Mouse (Mus musculus) lung, embryonic 14.5 days (tissue): Measurements from ENCODE around the gene Zkscan17. TPM values are rescaled to one million over a fixed set of nuclear protein-coding genes. Genes with fewer than 3 reads are reported as not detected.

Source experiments
- ATAC-seq: fragments of 200-750 bp; cut with Nextera tagmentation; 2 replicates; pipeline ENCODE4 v1.8.0; 2017; ENCODE audit warnings: mild to moderate bottlenecking, moderate TSS enrichment, moderate library complexity; ENCODE audit not compliant: insufficient read depth
- DNase-seq: peaks from one replicate; pipeline ENCODE4 v3.0.0-alpha.2; 2015
- H3K27ac ChIP-seq: fragments of 300-500 bp; sonication (generic); 2 replicates; pipeline ENCODE4 v1.5.1; 2014; ENCODE audit warnings: low read depth, mild to moderate bottlenecking, moderate library complexity
- H3K27me3 ChIP-seq: fragments of 300-500 bp; sonication (generic); 2 replicates; pipeline ENCODE4 v1.6.1; 2014; ENCODE audit warnings: low read length, control low read depth; ENCODE audit not compliant: insufficient read depth
- H3K36me3 ChIP-seq: fragments of 300-500 bp; sonication (generic); 2 replicates; pipeline ENCODE4 v1.6.1; 2014; ENCODE audit warnings: control low read depth; ENCODE audit not compliant: insufficient read depth
- H3K4me1 ChIP-seq: fragments of 300-500 bp; sonication (generic); 2 replicates; pipeline ENCODE4 v1.6.1; 2014; ENCODE audit warnings: antibody characterized with exemption, control low read depth; ENCODE audit not compliant: insufficient read depth
- H3K4me2 ChIP-seq: fragments of 300-500 bp; sonication (generic); 2 replicates; pipeline ENCODE4 v1.6.1; 2014; ENCODE audit warnings: mild to moderate bottlenecking
- H3K4me3 ChIP-seq: fragments of 300-500 bp; sonication (generic); 2 replicates; pipeline ENCODE4 v1.5.1; 2014; ENCODE audit warnings: low read depth, low read length
- H3K9ac ChIP-seq: fragments of 300-500 bp; sonication (generic); 2 replicates; pipeline ENCODE4 v1.6.1; 2014
- H3K9me3 ChIP-seq: fragments of 300-500 bp; sonication (generic); 2 replicates; pipeline ENCODE4 v1.6.1; 2016; ENCODE audit warnings: low read depth, low read length, control low read depth
- CTCF ChIP-seq: IDR thresholded peaks from 2 replicates; pipeline ENCODE4 v1.5.1; 2016; ENCODE audit warnings: antibody characterized with exemption, low read depth
- WGBS: fragments of 180-500 bp; shearing (Covaris S2); extraction: QIAGEN DNeasy Blood & Tissue Kit; methylation state at CpG from one replicate; pipeline ENCODE4 v1.1.7; 2014; 5-methylcytosine and 5-hydroxymethylcytosine counted together
- polyA plus RNA-seq: library from polyadenylated mRNA; unstranded; fragments of >200 nt; fragmentation: Nextera tagmentation; extraction: Ambion mirVana; gene quantifications from 2 replicates; pipeline ENCODE4 v1.2.1, GENCODE M21; 2014

The Zkscan17 gene
- polyA plus RNA-seq, 1 experiment from 2014 or later: 30.9 TPM

- H3K4me2 ChIP-seq: no peak overlapping the region
- TF ChIP-seq CTCF: no peak
- no peaks in the 10 kb centered on the region for H3K9me3 ChIP-seq
- ATAC-seq (no peak), DNase-seq (no peak)
- no peaks in the 10 kb centered on the region for H3K27me3 ChIP-seq
- WGBS: 77% methylated on average over 8 of the region's 8 CpGs
- H3K4me1 ChIP-seq: no peaks in the 10 kb centered on the region
- H3K36me3 ChIP-seq: peaks cover 56% of the 10 kb centered on the region
- H3K9ac ChIP-seq: no peak overlapping the region
- H3K4me3 ChIP-seq: no peak overlapping the region
- no peak overlapping the region for H3K27ac ChIP-seq
Measured at GRCm38 (mm10) chr11:59486222-59486621, 40.3 kb downstream of the Zkscan17 start.

- ATAC-seq (no peak), DNase-seq (no peak)
- Histone ChIP-seq H3K36me3 (peaks cover 51% of the 10 kb centered on the region), H3K27me3 (no peaks in the 10 kb centered on the region), H3K4me2 (no peak overlapping the region), H3K9me3 (no peaks in the 10 kb centered on the region), H3K4me1 (no peaks in the 10 kb centered on the region), H3K4me3 (no peak overlapping the region), H3K9ac (no peak overlapping the region), H3K27ac (no peak overlapping the region)
- 64% methylated on average over 2 of the region's 2 CpGs for WGBS
- TF ChIP-seq CTCF: no peak
Measured at GRCm38 (mm10) chr11:59485641-59486040, 40.9 kb downstream of the Zkscan17 start.

- ATAC-seq (no peak), DNase-seq (peak; percentile 91)
- TF ChIP-seq CTCF: peak; percentile 75
- Histone ChIP-seq H3K27ac (no peak overlapping the region), H3K9ac (no peak overlapping the region), H3K9me3 (no peaks in the 10 kb centered on the region), H3K4me1 (no peaks in the 10 kb centered on the region), H3K27me3 (no peaks in the 10 kb centered on the region), H3K4me3 (no peak overlapping the region), H3K4me2 (no peak overlapping the region), H3K36me3 (peaks cover 33% of the 10 kb centered on the region)
- 1% methylated on average over 2 of the region's 2 CpGs for WGBS
Measured at GRCm38 (mm10) chr11:59483212-59483611, 43.3 kb downstream of the Zkscan17 start.

- Histone ChIP-seq H3K9ac (no peak overlapping the region), H3K4me3 (no peak overlapping the region), H3K4me2 (no peak overlapping the region), H3K4me1 (no peaks in the 10 kb centered on the region), H3K36me3 (no peaks in the 10 kb centered on the region), H3K27me3 (no peaks in the 10 kb centered on the region), H3K27ac (no peak overlapping the region), H3K9me3 (no peaks in the 10 kb centered on the region)
- DNase-seq (no peak), ATAC-seq (no peak)
- 66% methylated on average over 6 of the region's 6 CpGs for WGBS
- no peak for TF ChIP-seq CTCF
Measured at GRCm38 (mm10) chr11:59477240-59477639, 49.3 kb downstream of the Zkscan17 start.

- DNase-seq: peak; percentile 95
- peak within 1 kb of the TSS; percentile 65 for H3K4me3 ChIP-seq
- under 1% methylated on average over 19 of the region's 19 CpGs for WGBS
- ATAC-seq: peak; percentile 92
- H3K9ac ChIP-seq: peak within 1 kb of the TSS; percentile 82
- no peaks in the 10 kb centered on the region for H3K36me3 ChIP-seq
- TF ChIP-seq CTCF: no peak
- no peaks in the 10 kb centered on the region for H3K27me3 ChIP-seq
- no peaks in the 10 kb centered on the region for H3K9me3 ChIP-seq
- H3K4me2 ChIP-seq: peak within 1 kb of the TSS; percentile 66
- no peaks in the 10 kb centered on the region for H3K4me1 ChIP-seq
- H3K27ac ChIP-seq: peak within 1 kb of the TSS; percentile 61; the same call in 1 of the 2 replicates
Measured at GRCm38 (mm10) chr11:59472326-59472677, 54.2 kb downstream of the Zkscan17 start, which contains the start of gene Zfp867. TSS of gene Zfp867 (minus strand) at chr11:59472474.

- no peaks in the 10 kb centered on the region for H3K4me1 ChIP-seq
- DNase-seq: peak; percentile 43
- no peak for TF ChIP-seq CTCF
- H3K9me3 ChIP-seq: no peaks in the 10 kb centered on the region
- 4% methylated on average over 37 of the region's 37 CpGs for WGBS
- H3K4me2 ChIP-seq: peak overlapping the region; percentile 66
- H3K27me3 ChIP-seq: no peaks in the 10 kb centered on the region
- peak overlapping the region; percentile 61; the same call in 1 of the 2 replicates for H3K27ac ChIP-seq
- H3K4me3 ChIP-seq: peak overlapping the region; percentile 65
- ATAC-seq: peak; percentile 74
- H3K9ac ChIP-seq: peak overlapping the region; percentile 82
- H3K36me3 ChIP-seq: no peaks in the 10 kb centered on the region
Measured at GRCm38 (mm10) chr11:59471413-59472325, 54.9 kb downstream of the Zkscan17 start.

- no peak for TF ChIP-seq CTCF
- no peak overlapping the region for H3K4me3 ChIP-seq
- DNase-seq (no peak), ATAC-seq (no peak)
- H3K27ac ChIP-seq: no peak overlapping the region
- no peak overlapping the region for H3K4me2 ChIP-seq
- peaks cover 67% of the 10 kb centered on the region for H3K36me3 ChIP-seq
- H3K9me3 ChIP-seq: peaks cover 30% of the 10 kb centered on the region
- H3K9ac ChIP-seq: no peak overlapping the region
- H3K4me1 ChIP-seq: no peaks in the 10 kb centered on the region
- 91% methylated on average over 2 of the region's 2 CpGs for WGBS
- no peaks in the 10 kb centered on the region for H3K27me3 ChIP-seq
Measured at GRCm38 (mm10) chr11:59460459-59460858, 66.1 kb downstream of the Zkscan17 start.
